ENCODE assay signal across 9 mouse cellular contexts in genomic region chr7:98344361-98344760, GRCm38 (mm10). TPM values are rescaled to one million over a fixed set of nuclear protein-coding genes. Genes with fewer than 3 reads are reported as not detected.
DNase-seq lines count a peak whose midpoint lies in the region; ATAC-seq and TF ChIP-seq lines count a peak whose summit lies in the region.
"Had no signal": no experiment of that assay in that cellular context is flagged by ENCODE, and none has a peak within 500 bp of the region (broad histone marks: within the 10 kb centered on the region; RNA-seq: fewer than 3 reads in every experiment).

No protein-coding gene starts in this region.

- TF ChIP-seq CTCF in gastrocnemius, adult 2 months (IDR thresholded peaks at IDR 0.05), result peak; percentile 58

- H3K27ac ChIP-seq in gastrocnemius, adult 2 months, result no peak overlapping the region
- no peak overlapping the region for H3K27ac ChIP-seq in liver, embryonic 13.5 days
- H3K27ac ChIP-seq: neural tube, embryonic 13.5 days had no signal

- no peak overlapping the region for H3K4me3 ChIP-seq in gastrocnemius, adult 2 months
- H3K4me3 ChIP-seq in liver, embryonic 13.5 days (replicated peaks), result no peak overlapping the region
- H3K4me3 ChIP-seq: neural tube, embryonic 13.5 days had no signal

- peaks cover 25% of the 10 kb centered on the region for H3K27me3 ChIP-seq in liver, embryonic 13.5 days

- H3K4me2 ChIP-seq in liver, embryonic 13.5 days, result no peak overlapping the region
- H3K4me2 ChIP-seq: neural tube, embryonic 13.5 days had no signal

- no peak overlapping the region for H3K9ac ChIP-seq in liver, embryonic 13.5 days
- H3K9ac ChIP-seq: neural tube, embryonic 13.5 days had no signal

- H3K36me3 ChIP-seq in liver, embryonic 13.5 days, result no peaks in the 10 kb centered on the region
- H3K36me3 ChIP-seq: neural tube, embryonic 13.5 days had no signal

- peak; percentile 45 for DNase-seq in gastrocnemius, adult 2 months
- DNase-seq in gastrocnemius, adult 18-20 months (ENCODE audit: low spot score), result no peak
- DNase-seq in ovary, postnatal 36 days (ENCODE audit: low spot score), result peak; percentile 43
- no peak for DNase-seq in ovary, postnatal 14 days (ENCODE audit: low spot score)
- peak; percentile 27 for DNase-seq in brain, adult 2 months (ENCODE audit: low read depth, low spot score)
- peak; percentile 56 for DNase-seq in liver, embryonic 13.5 days
- DNase-seq in spleen, postnatal 36 days (ENCODE audit: low spot score in 2 of 2), result peak; percentile 32 to 46
- DNase-seq in Muller cell, postnatal 12 days (ENCODE audit: inconsistent ontology term), result no peak

- peak; percentile 43; the same call in 1 of the 2 replicates for ATAC-seq in liver, embryonic 13.5 days (ENCODE audit: low read depth)

- no peaks in the 10 kb centered on the region for H3K9me3 ChIP-seq in liver, embryonic 13.5 days (replicated peaks)
- H3K9me3 ChIP-seq: neural tube, embryonic 13.5 days had no signal

- peaks cover 35% of the 10 kb centered on the region for H3K4me1 ChIP-seq in liver, embryonic 13.5 days (replicated peaks)

- intact Hi-C loops in gastrocnemius, adult 2 months (cut with DNase I), result loop anchor here (5.0 kb wide), 2 partner anchors 57 to 187 kb away; no protein-coding TSS in a partner anchor

- WGBS in liver, embryonic 13.5 days (ENCODE audit: insufficient replicate concordance), result 22% methylated on average over 3 of the region's 3 CpGs

RNA-seq across cellular contexts. Expression of gene Tsku, which starts 16.8 kb away (rescaled TPM):
- 1 to 10 TPM; 1.1 to 2.2 TPM for total RNA-seq in gastrocnemius, adult 2 months (2021)
- total RNA-seq in gastrocnemius, adult 18-20 months (2021), result 1 to 10 TPM; 1.1 to 1.7 TPM
- 1.1 and 1.8 TPM in 2 replicates for polyA plus RNA-seq in liver, embryonic 13.5 days (2015; fragmentation: Nextera tagmentation; extraction: Ambion mirVana)

RNA-seq across cellular contexts. Expression of gene Acer3, which starts 23.4 kb away (rescaled TPM):
- 1 to 10 TPM; 4.0 to 5.3 TPM for total RNA-seq in gastrocnemius, adult 2 months (2021)
- total RNA-seq in gastrocnemius, adult 18-20 months (2021), result 1 to 10 TPM; 3.6 to 4.1 TPM
- 24.4 and 28.9 TPM in 2 replicates for polyA plus RNA-seq in liver, embryonic 13.5 days (2015; fragmentation: Nextera tagmentation; extraction: Ambion mirVana)

Comparison
In these comparisons a context has a peak if more than half of its experiments do, and no peak if none do; other contexts are left out.
1. DNase-seq: peak in gastrocnemius, adult 2 months (single experiment), ovary, postnatal 36 days (single experiment), brain, adult 2 months (single experiment), liver, embryonic 13.5 days (single experiment) and spleen, postnatal 36 days (2 of 2); none in gastrocnemius, adult 18-20 months (single experiment), ovary, postnatal 14 days (single experiment) and Muller cell, postnatal 12 days (single experiment).